Mouse (Mus musculus): Measurements from ENCODE around the gene Htr6. TPM values are rescaled to one million over a fixed set of nuclear protein-coding genes. Genes with fewer than 3 reads are reported as not detected.

The Htr6 gene
- 0.04 TPM in 1 of 2 replicates, not detected in the other for polyA plus RNA-seq (2012)

- no peak for TF ChIP-seq GATA1 (IDR thresholded peaks at IDR 0.05; ENCODE audit: low read length)
Measured at GRCm38 (mm10) chr4:139075041-139075711, at the start of gene Htr6. Gene Htr6 (minus strand): TSS chr4:139075570.

- TF ChIP-seq GATA1 (IDR thresholded peaks at IDR 0.05; ENCODE audit: low read length): no peak
Measured at GRCm38 (mm10) chr4:139124940-139125339, 49.6 kb upstream of the Htr6 start.

GRCm38 (mm10) chr4:139122557-139122956 is 47.2 kb upstream of the Htr6 start:
- TF ChIP-seq GATA1 (IDR thresholded peaks at IDR 0.05; ENCODE audit: low read length): no peak

GRCm38 (mm10) chr4:139120998-139121397 is 45.6 kb upstream of the Htr6 start:
- TF ChIP-seq GATA1 (IDR thresholded peaks at IDR 0.05; ENCODE audit: low read length): no peak

GRCm38 (mm10) chr4:139120281-139120814 is 45.0 kb upstream of the Htr6 start:
- TF ChIP-seq GATA1 (IDR thresholded peaks at IDR 0.05; ENCODE audit: low read length): no peak

GRCm38 (mm10) chr4:139116356-139117063 is 41.1 kb upstream of the Htr6 start:
- no peak for TF ChIP-seq GATA1 (IDR thresholded peaks at IDR 0.05; ENCODE audit: low read length)

GRCm38 (mm10) chr4:139115721-139116120 is 40.4 kb upstream of the Htr6 start:
- no peak for TF ChIP-seq GATA1 (IDR thresholded peaks at IDR 0.05; ENCODE audit: low read length)

GRCm38 (mm10) chr4:139112482-139112881 is 37.1 kb upstream of the Htr6 start:
- no peak for TF ChIP-seq GATA1 (IDR thresholded peaks at IDR 0.05; ENCODE audit: low read length)

- no peak for TF ChIP-seq GATA1 (IDR thresholded peaks at IDR 0.05; ENCODE audit: low read length)
Measured at GRCm38 (mm10) chr4:139111421-139111820, 36.1 kb upstream of the Htr6 start.

- no peak for TF ChIP-seq GATA1 (IDR thresholded peaks at IDR 0.05; ENCODE audit: low read length)
Measured at GRCm38 (mm10) chr4:139110858-139111257, 35.5 kb upstream of the Htr6 start.

GRCm38 (mm10) chr4:139105453-139105852 is 30.1 kb upstream of the Htr6 start:
- no peak for TF ChIP-seq GATA1 (IDR thresholded peaks at IDR 0.05; ENCODE audit: low read length)

GRCm38 (mm10) chr4:139101546-139101945 is 26.2 kb upstream of the Htr6 start:
- TF ChIP-seq GATA1 (IDR thresholded peaks at IDR 0.05; ENCODE audit: low read length): no peak

GRCm38 (mm10) chr4:139100326-139100725 is 25.0 kb upstream of the Htr6 start:
- TF ChIP-seq GATA1 (IDR thresholded peaks at IDR 0.05; ENCODE audit: low read length): no peak

GRCm38 (mm10) chr4:139096201-139096600 is 20.8 kb upstream of the Htr6 start:
- no peak for TF ChIP-seq GATA1 (IDR thresholded peaks at IDR 0.05; ENCODE audit: low read length)

- TF ChIP-seq GATA1 (IDR thresholded peaks at IDR 0.05; ENCODE audit: low read length): no peak
Measured at GRCm38 (mm10) chr4:139095406-139095805, 20.0 kb upstream of the Htr6 start.

- TF ChIP-seq GATA1 (IDR thresholded peaks at IDR 0.05; ENCODE audit: low read length): no peak
Measured at GRCm38 (mm10) chr4:139093196-139093530, 17.8 kb upstream of the Htr6 start.
